ENCODE assay signal across 13 mouse cellular contexts in the genomic region with DNA sequence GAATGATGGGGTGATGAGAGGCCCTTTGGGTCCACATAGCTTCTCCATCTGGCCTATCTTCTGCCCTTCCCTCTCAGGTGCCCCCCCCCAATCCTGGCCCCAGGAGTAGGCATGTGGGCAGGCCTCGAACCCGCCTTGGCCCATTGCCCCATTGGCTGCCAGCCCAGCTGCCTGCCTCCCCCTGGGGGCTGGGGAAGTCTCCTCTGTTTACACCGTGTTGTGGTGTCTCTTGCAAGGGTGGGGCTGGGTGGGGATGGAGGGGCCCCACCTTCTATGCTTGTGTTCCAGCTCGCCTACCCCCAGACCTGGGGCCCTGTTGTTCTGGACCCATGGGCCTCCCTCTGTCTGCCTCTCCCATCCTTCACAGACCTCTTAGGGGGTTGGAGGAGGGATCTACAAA. TPM values are rescaled to one million over a fixed set of nuclear protein-coding genes. Genes with fewer than 3 reads are reported as not detected.
DNase-seq lines count a peak whose midpoint lies in the region; ATAC-seq and TF ChIP-seq lines count a peak whose summit lies in the region.
"Had no signal": no experiment of that assay in that cellular context is flagged by ENCODE, and none has a peak within 500 bp of the region (broad histone marks: within the 10 kb centered on the region; RNA-seq: fewer than 3 reads in every experiment).

No protein-coding gene starts in this region.

- no peak for TF ChIP-seq EP300 in MEL (IDR thresholded peaks at IDR 0.05; ENCODE audit: low read depth in 1 of 2, low read length in 2 of 2)

- H3K27ac ChIP-seq in kidney, embryonic 15.5 days = peak overlapping the region; percentile 66
- peak overlapping the region; percentile 84 for H3K27ac ChIP-seq in MEL (ENCODE audit: control insufficient read depth, low read depth, low read length)
- no peak overlapping the region for H3K27ac ChIP-seq in liver, embryonic 12.5 days
- no peak overlapping the region for H3K27ac ChIP-seq in forebrain, postnatal 0 days (ENCODE audit: low read depth, low read length)
- H3K27ac ChIP-seq: forebrain, embryonic 15.5 days; midbrain, embryonic 15.5 days had no signal

- no peak for TF ChIP-seq POLR2A in MEL (IDR thresholded peaks at IDR 0.05; ENCODE audit: control insufficient read depth in 1 of 2, insufficient read depth in 1 of 2, low read depth in 1 of 2, low read length in 2 of 2, poor library complexity in 1 of 2)

- TF ChIP-seq RAD21 in MEL (IDR thresholded peaks at IDR 0.05; ENCODE audit: low read depth, low read length) = no peak

- H3K79me2 ChIP-seq in MEL (ENCODE audit: control insufficient read depth, insufficient read depth, low read length, poor library complexity) = no peaks in the 10 kb centered on the region; the same call in 1 of the 2 replicates

- H3K27me3 ChIP-seq in kidney, embryonic 15.5 days = no peaks in the 10 kb centered on the region
- peaks cover 65% of the 10 kb centered on the region for H3K27me3 ChIP-seq in E14TG2a.4 (ENCODE audit: insufficient read depth, low read length)
- peaks cover 0 to 2% of the 10 kb centered on the region in 2 experiments; a peak in 3 of 4 replicates for H3K27me3 ChIP-seq in MEL (ENCODE audit: control insufficient read depth in 1 of 2, insufficient read depth in 2 of 2, low read length in 2 of 2)
- H3K27me3 ChIP-seq in liver, embryonic 12.5 days (replicated peaks) = peaks cover 88% of the 10 kb centered on the region
- H3K27me3 ChIP-seq in forebrain, postnatal 0 days (ENCODE audit: insufficient read depth, low read length) = peaks cover 15% of the 10 kb centered on the region

- no peak for TF ChIP-seq CTCF in E14TG2a.4 (conservative IDR thresholded peaks at IDR 0.05; ENCODE audit: low read length)
- TF ChIP-seq CTCF in MEL (IDR thresholded peaks at IDR 0.05 in 2 of 3, conservative IDR thresholded peaks at IDR 0.05 in 1 of 3; ENCODE audit: control insufficient read depth in 1 of 3, insufficient read depth in 1 of 3, low read depth in 2 of 3, low read length in 3 of 3, poor library complexity in 1 of 3, severe bottlenecking in 1 of 3) = no peak
- no peak for TF ChIP-seq CTCF in forebrain, postnatal 0 days (IDR thresholded peaks at IDR 0.05; ENCODE audit: low read depth)

- H3K4me2 ChIP-seq in kidney, embryonic 15.5 days = peak overlapping the region; percentile 38
- H3K4me2 ChIP-seq in liver, embryonic 12.5 days = peak overlapping the region; percentile 5; the same call in 1 of the 2 replicates
- H3K4me2 ChIP-seq in forebrain, postnatal 0 days (ENCODE audit: low read depth) = no peak overlapping the region
- H3K4me2 ChIP-seq: forebrain, embryonic 15.5 days; midbrain, embryonic 15.5 days had no signal

- H3K4me1 ChIP-seq in kidney, embryonic 15.5 days = peaks cover 73% of the 10 kb centered on the region
- H3K4me1 ChIP-seq in E14TG2a.4 (replicated peaks; ENCODE audit: low read depth, low read length) (peaks cover 40% of the 10 kb centered on the region), MEL (ENCODE audit: control insufficient read depth in 1 of 2, insufficient read depth in 2 of 2, low read length in 2 of 2) (peaks cover 16 to 36% of the 10 kb centered on the region in 2 experiments)
- H3K4me1 ChIP-seq in liver, embryonic 12.5 days = peaks cover 63% of the 10 kb centered on the region
- no peaks in the 10 kb centered on the region; the same call in 1 of the 2 replicates for H3K4me1 ChIP-seq in forebrain, postnatal 0 days (ENCODE audit: insufficient read depth)

- DNase-seq in kidney, postnatal 25 days = no peak
- DNase-seq in MEL (ENCODE audit: low read depth, low spot score) = peak; percentile 40
- no peak for DNase-seq in embryo, embryonic 9.5 days (ENCODE audit: extremely low spot score)
- no peak for DNase-seq in forebrain, postnatal 0 days

- H3K36me3 ChIP-seq in kidney, embryonic 15.5 days = peaks cover 11% of the 10 kb centered on the region; the same call in 1 of the 2 replicates
- H3K36me3 ChIP-seq in E14TG2a.4 (ENCODE audit: insufficient read depth, low read length) (no peaks in the 10 kb centered on the region), MEL (ENCODE audit: control insufficient read depth in 1 of 2, insufficient read depth in 2 of 2, low read length in 2 of 2) (peaks cover 0 to 32% of the 10 kb centered on the region in 2 experiments; a peak in 2 of 4 replicates)
- H3K36me3 ChIP-seq in liver, embryonic 12.5 days = no peaks in the 10 kb centered on the region
- H3K36me3 ChIP-seq in forebrain, postnatal 0 days (ENCODE audit: insufficient read depth) = no peaks in the 10 kb centered on the region
- H3K36me3 ChIP-seq: forebrain, embryonic 15.5 days; midbrain, embryonic 15.5 days had no signal

- ATAC-seq in kidney, embryonic 15.5 days (replicated peaks; ENCODE audit: low FRiP score) = no peak
- peak; percentile 49; the same call in 1 of the 2 replicates for ATAC-seq in liver, embryonic 12.5 days
- ATAC-seq in forebrain, postnatal 0 days = no peak
- ATAC-seq in cerebellum, adult (ENCODE audit: insufficient number of reproducible peaks, low FRiP score, low TSS enrichment) = no peak
- ATAC-seq: forebrain, embryonic 15.5 days; midbrain, embryonic 15.5 days had no signal

- H3K9ac ChIP-seq in kidney, embryonic 15.5 days = no peak overlapping the region
- peak overlapping the region; percentile 50 for H3K9ac ChIP-seq in MEL (ENCODE audit: control insufficient read depth, low read depth, low read length, poor library complexity, severe bottlenecking)
- H3K9ac ChIP-seq in liver, embryonic 12.5 days = peak overlapping the region; percentile 18; the same call in 1 of the 2 replicates
- no peak overlapping the region for H3K9ac ChIP-seq in forebrain, postnatal 0 days
- H3K9ac ChIP-seq: forebrain, embryonic 15.5 days; midbrain, embryonic 15.5 days had no signal

- H3K9me3 ChIP-seq in kidney, embryonic 15.5 days (replicated peaks) = no peaks in the 10 kb centered on the region
- no peaks in the 10 kb centered on the region for H3K9me3 ChIP-seq in E14TG2a.4 (ENCODE audit: low read length)
- H3K9me3 ChIP-seq in MEL (replicated peaks; ENCODE audit: insufficient read depth, low read length) = no peaks in the 10 kb centered on the region
- H3K9me3 ChIP-seq in liver, embryonic 12.5 days (replicated peaks) = no peaks in the 10 kb centered on the region
- no peaks in the 10 kb centered on the region for H3K9me3 ChIP-seq in forebrain, postnatal 0 days (ENCODE audit: low read length)
- H3K9me3 ChIP-seq: forebrain, embryonic 15.5 days; midbrain, embryonic 15.5 days had no signal

- H3K4me3 ChIP-seq in kidney, embryonic 15.5 days (replicated peaks) = no peak overlapping the region
- peak overlapping the region; percentile 29; the same call in 1 of the 2 replicates for H3K4me3 ChIP-seq in E14TG2a.4 (replicated peaks; ENCODE audit: low read length)
- H3K4me3 ChIP-seq in MEL (ENCODE audit: control insufficient read depth in 1 of 2, insufficient read depth in 1 of 2, low read depth in 2 of 2, low read length in 2 of 2) = peak overlapping the region in 1 of 2 experiments; percentile 3; a peak in 1 of 4 replicates
- no peak overlapping the region for H3K4me3 ChIP-seq in liver, embryonic 12.5 days
- no peak overlapping the region for H3K4me3 ChIP-seq in forebrain, postnatal 0 days (ENCODE audit: low read depth, low read length)
- H3K4me3 ChIP-seq: forebrain, embryonic 15.5 days; midbrain, embryonic 15.5 days had no signal

- WGBS in kidney, embryonic 15.5 days = 53% methylated on average over 4 of the region's 4 CpGs
- WGBS in liver, embryonic 12.5 days (ENCODE audit: insufficient replicate concordance) = 40% methylated on average over 4 of the region's 4 CpGs
- 26% methylated on average over 4 of the region's 4 CpGs for WGBS in forebrain, postnatal 0 days

RNA-seq across cellular contexts. Expression of a gene that starts 6.3 kb away (rescaled TPM):
- polyA plus RNA-seq in kidney, embryonic 15.5 days (2015; fragmentation: Nextera tagmentation; extraction: Ambion mirVana) = not detected in 2 replicates
- not detected in 2 replicates for total RNA-seq in MEL (2012; rRNA removed)
- not detected for polyA plus RNA-seq in MEL (2012; ENCODE audit: insufficient read depth in 1 of 2, insufficient read length in 2 of 2, low read depth in 1 of 2, low replicate concordance in 2 of 2, missing spikeins in 1 of 2)
- polyA plus RNA-seq in liver, embryonic 12.5 days (2016; fragmentation: Nextera tagmentation; extraction: Ambion mirVana) = not detected in 2 replicates
- not detected in 2 replicates for total RNA-seq in forebrain, postnatal 0 days (2014; rRNA removed)
- polyA plus RNA-seq in forebrain, postnatal 0 days (2015; fragmentation: Nextera tagmentation; extraction: Ambion mirVana) = not detected in 2 replicates
- total RNA-seq: adrenal gland, postnatal 36 days; hematopoietic stem cell, adult 5-6 weeks; left cerebral cortex, postnatal 14 days had no signal
- polyA plus RNA-seq: forebrain, embryonic 15.5 days; midbrain, embryonic 15.5 days had no signal

RNA-seq across cellular contexts. Expression of a gene that starts 6.4 kb away (rescaled TPM):
- polyA plus RNA-seq in kidney, embryonic 15.5 days (2015; fragmentation: Nextera tagmentation; extraction: Ambion mirVana) = 5.1 and 6.8 TPM in 2 replicates
- 0.13 and 0.42 TPM in 2 replicates for total RNA-seq in MEL (2012; rRNA removed)
- 1 to 10 TPM in 1 of 2 experiments, not detected in 1; 2.3 TPM for polyA plus RNA-seq in MEL (2012; ENCODE audit: insufficient read depth in 1 of 2, insufficient read length in 2 of 2, low read depth in 1 of 2, low replicate concordance in 2 of 2, missing spikeins in 1 of 2)
- polyA plus RNA-seq in liver, embryonic 12.5 days (2016; fragmentation: Nextera tagmentation; extraction: Ambion mirVana) = 0.73 and 1.3 TPM in 2 replicates
- total RNA-seq in forebrain, postnatal 0 days (2014; rRNA removed) = 0.38 and 1.2 TPM in 2 replicates
- polyA plus RNA-seq in forebrain, postnatal 0 days (2015; fragmentation: Nextera tagmentation; extraction: Ambion mirVana) = 0.29 and 0.41 TPM in 2 replicates

RNA-seq across cellular contexts. Expression of a gene that starts 11.3 kb away (rescaled TPM):
- polyA plus RNA-seq in kidney, embryonic 15.5 days (2015; fragmentation: Nextera tagmentation; extraction: Ambion mirVana) = 23.2 and 27.4 TPM in 2 replicates
- 18.5 and 21.1 TPM in 2 replicates for total RNA-seq in MEL (2012; rRNA removed)
- polyA plus RNA-seq in MEL (2012; ENCODE audit: insufficient read depth in 1 of 2, insufficient read length in 2 of 2, low read depth in 1 of 2, low replicate concordance in 2 of 2, missing spikeins in 1 of 2) = 10 to 100 TPM in 1 of 2 experiments, not detected in 1; 40.4 TPM
- polyA plus RNA-seq in liver, embryonic 12.5 days (2016; fragmentation: Nextera tagmentation; extraction: Ambion mirVana) = 12.8 and 13.2 TPM in 2 replicates
- total RNA-seq in forebrain, postnatal 0 days (2014; rRNA removed) = 18.8 and 21.2 TPM in 2 replicates
- 21.8 and 23.4 TPM in 2 replicates for polyA plus RNA-seq in forebrain, postnatal 0 days (2015; fragmentation: Nextera tagmentation; extraction: Ambion mirVana)

RNA-seq across cellular contexts. Expression of a gene that starts 19.0 kb away (rescaled TPM):
- polyA plus RNA-seq in kidney, embryonic 15.5 days (2015; fragmentation: Nextera tagmentation; extraction: Ambion mirVana) = 37.2 and 38.2 TPM in 2 replicates
- total RNA-seq in MEL (2012; rRNA removed) = 20.5 and 21.3 TPM in 2 replicates
- polyA plus RNA-seq in MEL (2012; ENCODE audit: insufficient read depth in 1 of 2, insufficient read length in 2 of 2, low read depth in 1 of 2, low replicate concordance in 2 of 2, missing spikeins in 1 of 2) = 10 to 100 TPM in 1 of 2 experiments, not detected in 1; 37.9 TPM
- 26.5 and 26.8 TPM in 2 replicates for polyA plus RNA-seq in liver, embryonic 12.5 days (2016; fragmentation: Nextera tagmentation; extraction: Ambion mirVana)
- 11.8 and 16.4 TPM in 2 replicates for total RNA-seq in forebrain, postnatal 0 days (2014; rRNA removed)
- 15.9 and 16.5 TPM in 2 replicates for polyA plus RNA-seq in forebrain, postnatal 0 days (2015; fragmentation: Nextera tagmentation; extraction: Ambion mirVana)

RNA-seq across cellular contexts. Expression of a gene that starts 28.6 kb away (rescaled TPM):
- 953 and 971 TPM in 2 replicates for polyA plus RNA-seq in kidney, embryonic 15.5 days (2015; fragmentation: Nextera tagmentation; extraction: Ambion mirVana)
- total RNA-seq in MEL (2012; rRNA removed) = 437 and 453 TPM in 2 replicates
- polyA plus RNA-seq in MEL (2012; ENCODE audit: insufficient read depth in 1 of 2, insufficient read length in 2 of 2, low read depth in 1 of 2, low replicate concordance in 2 of 2, missing spikeins in 1 of 2) = 100 to 1,000 TPM; 455 to 505 TPM
- 572 and 577 TPM in 2 replicates for polyA plus RNA-seq in liver, embryonic 12.5 days (2016; fragmentation: Nextera tagmentation; extraction: Ambion mirVana)
- 480 and 509 TPM in 2 replicates for total RNA-seq in forebrain, postnatal 0 days (2014; rRNA removed)
- 551 and 589 TPM in 2 replicates for polyA plus RNA-seq in forebrain, postnatal 0 days (2015; fragmentation: Nextera tagmentation; extraction: Ambion mirVana)

Comparison
In these comparisons a context has a peak if more than half of its experiments do, and no peak if none do; other contexts are left out.
1. H3K27ac ChIP-seq: peak in kidney, embryonic 15.5 days (single experiment) and MEL (single experiment); none in liver, embryonic 12.5 days (single experiment) and forebrain, postnatal 0 days (single experiment).
2. H3K9ac ChIP-seq: peak in MEL (single experiment) and liver, embryonic 12.5 days (single experiment); none in kidney, embryonic 15.5 days (single experiment) and forebrain, postnatal 0 days (single experiment).